Mouse (Mus musculus) ES-Bruce4 (cell line): ENCODE data around the gene Chrm5.

Experiments
- CTCF ChIP-seq: IDR thresholded peaks from one replicate; pipeline ENCODE4 v1.8.1; 2011; ENCODE audit warnings: low read depth, low read length
- EP300 ChIP-seq: IDR thresholded peaks from 2 replicates; pipeline ENCODE4 v1.6.1; 2011; ENCODE audit warnings: low read depth, low read length; ENCODE audit not compliant: insufficient read depth
- POLR2A ChIP-seq: IDR thresholded peaks from one replicate; pipeline ENCODE4 v1.8.1; 2011; ENCODE audit warnings: low read length; ENCODE audit not compliant: insufficient read depth

DNA sequence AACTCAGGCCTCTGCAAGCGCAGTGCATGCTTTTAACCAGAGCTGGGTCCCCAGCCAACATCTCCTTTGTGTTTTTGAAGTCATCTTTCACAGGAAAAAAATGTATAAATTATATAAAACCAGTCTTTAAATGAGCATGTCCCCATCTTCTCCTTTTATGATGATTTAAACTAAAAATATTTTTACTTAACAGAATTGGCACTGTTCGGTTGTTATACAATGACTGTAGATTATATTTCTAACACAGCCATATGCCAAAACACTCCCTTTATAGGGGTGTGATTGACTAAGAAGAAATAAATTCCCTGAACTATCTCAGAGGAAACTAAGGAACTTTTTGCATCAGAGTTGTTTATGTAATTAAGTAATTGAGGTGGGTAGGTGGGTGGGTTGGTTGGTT, 48.0 kb downstream of the Chrm5 start:
- TF ChIP-seq CTCF (no peak), POLR2A (no peak), EP300 (no peak)
